Mouse (Mus musculus): ENCODE measurements around the gene Comp.

Gene Comp

DNA sequence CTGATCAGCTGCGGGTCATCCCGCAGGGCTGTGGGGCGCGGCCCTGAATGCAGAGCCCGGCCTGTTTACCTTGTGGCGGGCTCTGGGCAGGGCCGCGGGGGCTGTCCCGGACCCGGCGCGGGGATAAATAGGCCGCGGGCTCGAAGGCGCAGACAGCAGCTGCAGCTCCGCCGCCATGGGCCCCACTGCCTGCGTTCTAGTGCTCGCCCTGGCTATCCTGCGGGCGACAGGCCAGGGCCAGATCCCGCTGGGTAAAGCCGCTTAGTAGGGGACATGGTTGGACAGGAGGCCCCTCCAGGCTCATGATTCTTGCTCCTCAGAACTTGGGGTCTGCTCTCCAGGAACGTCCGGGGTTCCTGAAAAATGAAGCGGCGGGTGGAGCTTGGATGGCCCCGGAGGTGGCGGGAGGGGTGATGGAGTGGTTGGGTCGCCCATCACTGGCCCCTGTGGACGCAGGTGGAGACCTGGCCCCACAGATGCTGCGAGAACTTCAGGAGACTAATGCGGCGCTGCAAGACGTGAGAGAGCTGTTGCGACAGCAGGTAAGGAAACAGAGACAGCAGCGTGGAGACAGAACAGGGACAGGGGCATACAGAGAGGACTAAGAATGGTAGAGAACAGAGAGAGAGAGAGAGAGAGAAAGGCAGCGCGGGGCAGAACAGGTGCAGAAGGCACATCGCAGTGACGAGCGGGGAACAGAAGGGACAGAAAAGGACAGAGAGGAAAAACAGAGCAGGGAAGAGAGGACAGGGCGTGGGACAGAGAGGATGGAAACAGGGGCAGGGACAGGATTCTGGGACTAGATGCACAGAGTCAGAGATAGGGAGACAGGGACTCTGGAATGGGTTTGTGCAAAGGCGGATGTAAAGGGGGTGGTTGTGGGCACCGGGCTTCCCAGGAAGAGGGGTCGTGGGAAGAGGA, at the start of gene Comp:
Gene Comp (plus strand): TSS at position 162 of the 921 bp plus-strand sequence.
- DNase-seq = no peak

DNA sequence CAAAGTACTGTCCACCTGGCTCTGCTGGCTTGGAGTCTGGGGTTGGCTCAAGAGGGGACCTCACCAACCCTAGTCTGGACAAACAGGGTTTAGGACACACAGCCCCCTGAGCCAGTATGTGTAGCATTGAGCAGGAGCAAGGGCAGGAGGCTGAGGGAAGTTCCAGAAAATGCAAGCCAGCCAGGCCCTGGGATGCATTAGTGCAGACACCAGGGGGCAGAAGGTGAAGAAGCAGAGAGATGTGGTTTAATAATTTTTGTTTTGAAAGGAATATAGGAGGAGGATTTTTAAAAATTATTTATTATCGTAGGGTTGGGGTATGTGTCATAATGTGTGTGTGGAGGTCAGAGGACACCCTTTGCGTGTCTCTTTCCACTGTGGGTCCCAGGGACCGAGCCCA, 49.6 kb upstream of the Comp start:
- no peak for DNase-seq

DNA sequence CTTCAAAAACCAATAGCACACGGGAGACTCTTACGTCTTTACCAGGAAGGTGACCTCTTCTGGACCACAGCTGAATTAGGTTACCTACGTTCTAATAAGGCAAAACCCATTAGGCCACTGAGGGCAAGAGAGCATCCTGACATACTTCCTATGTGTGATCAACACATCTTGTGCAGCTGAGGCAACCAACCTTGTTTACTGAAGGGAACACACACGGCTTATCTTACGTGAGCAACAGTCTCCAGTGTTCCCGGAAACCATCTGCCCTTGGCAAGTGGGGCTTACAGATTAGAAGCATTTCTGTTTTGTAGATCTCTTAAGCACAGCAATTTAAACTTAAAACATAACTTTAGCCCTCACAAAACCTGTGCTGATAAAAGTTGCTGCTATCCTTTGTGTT, 45.8 kb upstream of the Comp start:
- no peak for DNase-seq

- peak; percentile 94 for DNase-seq
Observed at GRCm38 (mm10) chr8:70329124-70329834, 44.1 kb upstream of the Comp start, which contains the start of gene Gdf1. TSS of gene Gdf1 (plus strand) at chr8:70329817.

DNA sequence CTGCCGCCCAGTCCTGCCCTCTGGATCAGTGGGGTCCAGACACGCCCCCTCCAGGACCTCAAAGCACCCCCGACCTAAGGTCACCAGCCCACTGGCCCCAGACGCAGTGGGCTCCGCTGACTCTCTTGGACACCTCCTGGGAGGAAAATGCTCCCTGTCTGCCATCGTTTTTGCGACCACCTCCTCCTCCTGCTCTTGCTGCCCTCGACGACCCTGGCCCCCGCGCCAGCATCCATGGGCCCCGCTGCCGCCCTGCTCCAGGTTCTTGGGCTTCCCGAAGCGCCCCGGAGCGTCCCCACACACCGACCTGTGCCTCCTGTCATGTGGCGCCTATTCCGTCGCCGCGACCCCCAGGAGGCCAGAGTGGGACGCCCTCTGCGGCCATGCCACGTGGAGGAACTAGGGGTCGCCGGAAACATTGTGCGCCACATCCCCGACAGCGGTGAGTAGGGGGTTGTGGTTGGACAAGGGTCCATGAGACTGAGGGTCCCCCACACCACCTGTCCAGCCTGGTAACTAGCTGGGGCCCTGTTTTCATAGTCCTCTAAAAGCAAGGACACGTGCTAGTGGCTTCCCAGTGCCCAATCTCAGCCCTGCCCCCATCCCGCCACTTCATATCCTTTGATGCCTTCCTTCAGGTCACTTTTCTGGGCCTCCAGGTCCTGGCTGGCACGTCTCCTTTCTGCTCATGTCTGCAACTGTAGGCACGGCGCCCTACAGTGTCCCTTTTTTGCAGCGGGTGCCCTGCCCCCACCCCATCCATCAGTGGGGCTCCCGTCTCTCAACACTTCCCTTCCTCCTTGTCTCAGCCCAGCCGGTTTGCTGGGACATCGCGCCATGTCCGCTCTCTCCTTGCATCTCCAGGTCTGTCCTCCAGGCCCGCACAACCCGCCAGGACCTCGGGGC, 43.3 kb upstream of the Comp start:
- DNase-seq = peak; percentile 88

GRCm38 (mm10) chr8:70330741-70331364, 42.5 kb upstream of the Comp start:
- DNase-seq = peak; percentile 93

DNA sequence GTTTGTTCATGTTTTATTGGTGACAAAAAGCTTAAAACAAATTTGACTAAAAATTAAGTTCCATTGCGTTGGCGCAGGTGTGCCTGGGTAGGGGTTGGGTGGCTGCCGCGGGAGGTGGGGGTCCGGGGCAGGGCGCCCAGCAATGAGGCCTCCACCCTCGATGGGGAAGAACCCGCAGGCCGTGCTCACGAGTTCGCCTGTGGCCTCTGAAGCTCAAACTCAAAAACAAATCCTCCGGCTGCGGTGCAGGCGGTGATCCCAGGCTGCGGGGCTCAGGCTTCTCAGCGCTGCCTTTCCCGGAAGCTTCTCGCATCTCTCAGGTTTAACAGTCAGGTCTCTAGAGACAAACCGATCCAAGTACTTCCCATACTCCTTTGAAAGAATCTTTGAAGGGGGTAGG, 41.8 kb upstream of the Comp start:
- DNase-seq = peak; percentile 89

DNA sequence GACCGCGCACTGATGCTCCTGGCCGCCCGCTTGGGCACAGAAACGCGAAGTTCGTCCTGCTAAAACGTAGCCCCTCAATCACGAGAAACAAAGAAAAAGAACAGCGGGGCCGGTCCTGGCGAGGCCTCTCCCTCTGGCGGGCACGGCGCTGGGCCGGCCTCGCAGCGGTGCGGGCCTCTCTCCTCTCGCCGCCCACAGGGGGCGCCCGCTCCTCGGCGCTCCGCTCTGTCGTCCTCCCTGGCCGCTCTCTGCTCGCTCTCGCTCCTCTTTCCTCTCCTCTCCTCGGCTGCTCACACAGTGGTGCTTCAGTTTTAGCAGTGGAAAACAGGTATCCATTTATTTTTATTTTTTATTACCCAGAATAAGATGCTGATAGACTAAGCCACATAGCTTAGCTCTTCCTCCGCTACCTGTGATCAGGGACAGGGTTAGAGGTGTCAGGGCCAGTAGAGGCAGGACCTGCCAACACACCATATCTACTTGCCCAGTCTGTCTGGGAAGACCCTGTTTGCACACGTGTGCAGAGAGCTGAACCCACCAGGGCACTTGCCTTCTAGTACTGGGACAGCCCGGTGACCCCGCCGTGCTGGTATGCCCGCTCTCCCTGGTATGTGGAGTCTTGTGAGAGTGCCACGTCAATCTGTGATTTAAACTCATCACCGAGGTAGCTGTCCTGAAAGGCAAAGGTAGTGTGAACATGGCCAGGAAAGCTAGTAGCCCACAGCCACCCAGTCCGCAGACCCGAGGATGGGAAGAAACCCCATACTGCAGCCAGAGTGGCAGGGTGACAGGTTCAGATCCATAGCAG, 41.1 kb upstream of the Comp start:
- peak; percentile 95 for DNase-seq

- DNase-seq = peak; percentile 92
Observed at GRCm38 (mm10) chr8:70332878-70333202, 40.5 kb upstream of the Comp start.

DNA sequence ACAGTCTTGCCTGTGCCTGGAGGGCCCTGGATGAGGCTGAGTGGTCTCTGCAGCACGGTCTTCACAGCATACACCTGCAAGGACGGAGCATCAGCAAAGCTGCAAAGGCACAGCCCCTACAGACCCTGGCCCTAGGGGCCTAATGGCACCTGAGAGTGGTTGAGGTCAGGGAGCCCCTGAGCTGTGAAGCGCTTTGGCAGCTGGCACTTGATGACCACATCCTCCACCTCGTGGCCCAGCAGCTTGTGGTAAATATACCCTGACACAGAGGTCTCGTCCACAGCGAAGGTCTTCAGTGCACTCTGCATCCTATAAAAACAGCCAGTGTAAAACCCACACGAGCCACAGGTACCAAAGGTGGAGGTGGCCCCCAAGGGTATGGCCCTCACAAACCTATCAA, 34.4 kb upstream of the Comp start:
- no peak for DNase-seq

DNA sequence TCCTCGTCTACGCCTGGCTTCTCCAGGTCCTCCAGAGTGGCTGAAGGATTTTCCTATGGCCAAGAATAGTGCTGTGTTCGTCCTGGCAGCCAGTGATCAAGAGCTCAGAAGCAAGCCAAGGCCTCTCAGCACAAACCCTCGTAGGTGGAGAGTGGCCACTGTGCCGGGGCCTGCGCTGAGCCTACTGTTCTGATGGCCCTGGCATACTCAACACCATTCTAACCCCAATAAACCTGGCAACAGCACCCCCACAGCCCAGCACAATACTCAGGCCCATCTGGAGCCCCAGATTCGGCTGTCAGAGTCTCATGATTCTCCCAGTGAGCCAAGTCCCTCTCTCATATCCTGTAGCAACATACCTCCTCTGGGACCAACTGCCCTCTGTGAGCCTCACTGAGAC, 32.7 kb upstream of the Comp start:
- DNase-seq = no peak

DNA sequence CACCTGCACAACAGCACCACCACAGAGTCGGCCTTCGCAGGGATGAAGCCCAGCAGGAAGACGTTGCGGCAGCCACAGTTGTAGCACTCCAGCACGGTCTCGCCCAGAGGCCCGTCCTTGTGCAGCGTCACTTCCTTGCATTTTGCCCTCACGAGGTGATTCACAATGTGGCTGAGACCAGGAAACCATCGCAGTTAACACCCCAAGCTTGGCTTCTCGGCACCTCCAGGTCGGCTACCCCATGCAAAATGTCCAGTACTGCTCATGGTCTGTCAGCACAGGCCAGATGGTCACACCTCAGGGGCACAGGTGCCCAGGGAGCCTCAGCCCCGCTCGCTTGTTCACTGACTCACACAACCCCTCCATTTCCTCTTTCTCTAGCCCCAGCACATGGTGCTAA, 31.4 kb upstream of the Comp start:
- DNase-seq = no peak

GRCm38 (mm10) chr8:70343076-70343475, 30.3 kb upstream of the Comp start:
- no peak for DNase-seq

GRCm38 (mm10) chr8:70343696-70344095, 29.7 kb upstream of the Comp start:
- DNase-seq = no peak

DNA sequence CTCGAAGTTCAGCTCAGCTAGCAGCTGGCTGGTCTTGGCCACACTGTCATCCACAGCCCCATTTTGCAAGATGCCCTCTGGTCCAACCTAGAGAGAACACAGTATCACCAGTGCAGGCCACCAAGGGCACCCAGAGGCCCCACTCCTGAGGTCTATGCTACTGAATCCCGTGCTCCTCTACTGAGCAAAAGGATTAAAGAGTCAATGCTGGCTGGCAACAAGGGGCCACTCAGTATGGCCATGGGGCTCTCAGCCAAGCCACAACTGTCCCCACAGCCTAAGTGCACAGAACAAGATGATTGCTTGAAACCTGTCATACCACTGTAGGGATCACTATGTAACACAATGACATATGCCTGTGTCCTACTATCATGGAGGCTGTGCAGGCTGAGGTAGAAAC, 29.1 kb upstream of the Comp start:
- DNase-seq = no peak

- DNase-seq = no peak
Observed at GRCm38 (mm10) chr8:70347443-70347842, 25.9 kb upstream of the Comp start.

DNA sequence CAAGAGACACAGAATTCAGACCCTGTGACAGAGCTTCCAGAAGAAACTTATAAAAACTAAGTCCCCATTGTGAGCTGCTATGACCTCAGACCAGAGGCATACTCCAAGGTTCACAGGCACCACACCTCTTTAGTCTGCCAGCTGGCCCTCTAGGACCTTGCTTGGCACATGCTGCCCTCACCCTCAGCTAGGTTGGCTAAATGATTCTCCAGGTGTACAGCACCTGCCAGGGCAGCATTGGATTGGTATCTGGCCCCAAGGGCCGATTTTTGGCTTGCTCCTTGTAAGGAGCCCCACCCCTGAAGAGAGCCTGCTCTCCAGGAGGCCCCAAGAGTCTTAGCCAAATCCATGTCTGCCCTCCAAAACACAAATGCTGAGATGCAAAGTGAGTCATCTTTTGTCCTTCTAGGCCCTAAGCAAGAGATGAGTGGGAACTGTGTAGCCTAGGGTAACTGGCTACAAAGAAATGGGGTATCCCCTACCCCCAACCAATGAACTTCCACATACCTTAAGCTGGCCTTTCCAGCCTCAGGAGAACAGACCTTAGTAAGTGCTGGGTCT, 25.4 kb upstream of the Comp start:
- DNase-seq = no peak

- DNase-seq = peak; percentile 87
Observed at GRCm38 (mm10) chr8:70351035-70351999, 22.0 kb upstream of the Comp start.

DNA sequence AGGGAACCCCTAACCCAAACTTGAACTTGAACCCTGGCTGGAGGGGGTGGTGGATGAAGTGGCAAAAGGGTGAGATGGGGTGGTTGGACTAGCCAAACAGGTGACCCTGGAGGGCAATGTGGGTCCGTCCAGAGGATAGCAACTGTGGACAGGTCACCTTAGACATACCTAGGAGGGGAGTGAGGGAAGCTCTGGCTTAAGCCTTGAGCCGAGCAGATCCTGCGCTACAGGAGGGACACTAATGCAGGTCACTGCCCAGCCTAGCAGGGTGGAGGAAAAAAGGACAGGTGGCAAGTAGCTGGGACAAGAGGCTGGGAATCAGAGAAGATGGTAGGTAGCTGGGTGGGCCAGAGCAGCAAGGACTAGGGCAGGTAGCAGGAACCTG, 21.4 kb upstream of the Comp start:
- DNase-seq = peak; percentile 91

DNA sequence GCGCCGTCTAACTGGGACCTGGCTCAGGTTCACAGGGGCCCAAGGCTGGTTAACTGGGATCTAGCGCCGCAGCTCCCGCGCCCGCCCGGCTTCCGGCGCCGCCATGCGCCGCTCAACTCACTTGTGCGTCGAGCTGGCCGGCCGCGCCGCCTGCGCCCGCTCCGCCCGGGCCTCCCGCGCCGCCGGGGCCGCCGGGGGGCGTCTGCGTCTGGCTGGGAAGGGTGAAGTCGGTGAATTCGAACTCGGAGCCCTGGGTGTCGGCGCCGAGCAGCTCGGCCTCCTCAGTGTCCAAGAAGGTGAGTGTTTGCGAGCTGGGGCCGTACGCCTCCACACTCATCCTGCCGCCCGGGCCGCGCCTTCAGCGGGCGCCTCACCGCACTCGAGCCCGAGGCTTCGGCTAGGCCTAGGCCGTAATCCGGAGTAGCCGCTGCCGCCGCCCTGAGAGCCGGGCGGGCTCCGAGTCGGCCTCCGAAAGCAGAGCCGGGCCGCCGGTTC, 20.7 kb upstream of the Comp start:
- peak; percentile 95 for DNase-seq
